ENCODE assay signal across 26 mouse cellular contexts in genomic region chr5:67032601-67033000, GRCm38 (mm10).
"Had no signal": no experiment of that assay in that cellular context is flagged by ENCODE, and none has a peak within 500 bp of the region (broad histone marks: within the 10 kb centered on the region; RNA-seq: fewer than 3 reads in every experiment).

No protein-coding gene starts in this region.

- DNase-seq: forebrain, postnatal 0 days; gastrocnemius, postnatal 14 days; gastrocnemius, postnatal 36 days; heart, adult 2 months; heart, postnatal 14 days; heart, postnatal 36 days; kidney, adult 11 months; kidney, adult 2 months; kidney, adult 9 months; kidney, postnatal 14 days; kidney, postnatal 36 days; layer of hippocampus, postnatal 36 days; left cerebral cortex, postnatal 4 days had no signal

- H3K27me3 ChIP-seq: hindbrain, embryonic 13.5 days; hindbrain, embryonic 15.5 days; kidney, embryonic 15.5 days; limb, embryonic 13.5 days; limb, embryonic 15.5 days; liver, embryonic 12.5 days had no signal

- H3K9me3 ChIP-seq: heart, embryonic 13.5 days; heart, embryonic 15.5 days; hindbrain, embryonic 13.5 days; hindbrain, embryonic 15.5 days; kidney, embryonic 15.5 days; limb, embryonic 13.5 days; limb, embryonic 15.5 days; liver, embryonic 12.5 days had no signal

- H3K4me2 ChIP-seq: heart, embryonic 11.5 days; heart, embryonic 13.5 days; heart, embryonic 15.5 days; hindbrain, embryonic 13.5 days; hindbrain, embryonic 15.5 days; kidney, embryonic 15.5 days; limb, embryonic 13.5 days; limb, embryonic 15.5 days; liver, embryonic 12.5 days had no signal

- ATAC-seq: forebrain, postnatal 0 days; hindbrain, postnatal 0 days; intestine, embryonic 16.5 days; liver, embryonic 12.5 days had no signal

- H3K9ac ChIP-seq: forebrain, postnatal 0 days; heart, embryonic 13.5 days; heart, embryonic 15.5 days; hindbrain, embryonic 13.5 days; hindbrain, embryonic 15.5 days; kidney, embryonic 15.5 days; limb, embryonic 13.5 days; limb, embryonic 15.5 days; liver, embryonic 12.5 days; liver, embryonic 14.5 days had no signal

- H3K4me1 ChIP-seq: heart, embryonic 13.5 days; heart, embryonic 15.5 days; kidney, embryonic 15.5 days; liver, embryonic 12.5 days had no signal

- H3K27ac ChIP-seq: heart, adult 2 months; heart, embryonic 13.5 days; heart, embryonic 15.5 days; hindbrain, embryonic 13.5 days; hindbrain, embryonic 15.5 days; hindbrain, postnatal 0 days; kidney, embryonic 15.5 days; kidney, postnatal 0 days; limb, embryonic 13.5 days; limb, embryonic 15.5 days; liver, embryonic 12.5 days; liver, embryonic 14.5 days had no signal

- H3K4me3 ChIP-seq: heart, adult 2 months; heart, embryonic 13.5 days; heart, embryonic 15.5 days; hindbrain, embryonic 13.5 days; hindbrain, embryonic 15.5 days; kidney, embryonic 15.5 days; limb, embryonic 13.5 days; limb, embryonic 15.5 days; liver, embryonic 12.5 days had no signal

- H3K36me3 ChIP-seq: heart, embryonic 15.5 days; liver, embryonic 12.5 days had no signal
